In genomic region chr1:24226941-24227711, GRCm38 (mm10) we compare ENCODE assay signal across 13 mouse cellular contexts. TPM values are rescaled to one million over a fixed set of nuclear protein-coding genes. Genes with fewer than 3 reads are reported as not detected.
A peak's percentile ranks its signal among the peaks of the same experiment; 100 is the strongest.
DNase-seq lines count a peak whose midpoint lies in the region; ATAC-seq and TF ChIP-seq lines count a peak whose summit lies in the region.
"Had no signal": no experiment of that assay in that cellular context is flagged by ENCODE, and none has a peak within 500 bp of the region (broad histone marks: within the 10 kb centered on the region; RNA-seq: fewer than 3 reads in every experiment).

No protein-coding gene starts in this region.

- H3K36me3 ChIP-seq in forebrain, postnatal 0 days (ENCODE audit: insufficient read depth): no peaks in the 10 kb centered on the region
- no peaks in the 10 kb centered on the region for H3K36me3 ChIP-seq in liver, embryonic 12.5 days
- H3K36me3 ChIP-seq: heart, embryonic 15.5 days; hindbrain, embryonic 15.5 days; midbrain, embryonic 13.5 days had no signal

- H3K27me3 ChIP-seq in cerebellum, adult 2 months (ENCODE audit: control insufficient read depth, insufficient read depth, low read length): no peaks in the 10 kb centered on the region
- no peaks in the 10 kb centered on the region for H3K27me3 ChIP-seq in forebrain, postnatal 0 days (ENCODE audit: insufficient read depth, low read length)
- H3K27me3 ChIP-seq in liver, embryonic 12.5 days (replicated peaks): no peaks in the 10 kb centered on the region
- H3K27me3 ChIP-seq: heart, embryonic 15.5 days; hindbrain, embryonic 15.5 days; midbrain, embryonic 13.5 days had no signal

- ATAC-seq in forebrain, postnatal 0 days: no peak
- no peak for ATAC-seq in liver, embryonic 12.5 days

- no peak for TF ChIP-seq CTCF in brain, embryonic 14.5 days (IDR thresholded peaks at IDR 0.05; ENCODE audit: borderline replicate concordance, extremely low read depth, insufficient read depth, insufficient read length)
- no peak for TF ChIP-seq CTCF in cerebellum, adult 2 months (IDR thresholded peaks at IDR 0.05; ENCODE audit: borderline replicate concordance, insufficient read depth, low read depth, low read length)
- TF ChIP-seq CTCF in forebrain, postnatal 0 days (IDR thresholded peaks at IDR 0.05; ENCODE audit: low read depth): 0 out of 2 replicates have a peak, but pooled peaks have one; percentile 4

- H3K9me3 ChIP-seq in forebrain, postnatal 0 days (ENCODE audit: low read length): no peaks in the 10 kb centered on the region
- H3K9me3 ChIP-seq in liver, embryonic 12.5 days (replicated peaks): no peaks in the 10 kb centered on the region
- H3K9me3 ChIP-seq: heart, embryonic 15.5 days; hindbrain, embryonic 15.5 days; midbrain, embryonic 13.5 days had no signal

- peak overlapping the region; percentile 89 for H3K27ac ChIP-seq in cerebellum, adult 2 months (ENCODE audit: insufficient read depth, low read length)
- H3K27ac ChIP-seq in forebrain, postnatal 0 days (ENCODE audit: low read depth, low read length): peak overlapping the region; percentile 60
- no peak overlapping the region for H3K27ac ChIP-seq in liver, embryonic 12.5 days
- H3K27ac ChIP-seq: midbrain, embryonic 13.5 days had no signal

- peak; percentile 6 for DNase-seq in kidney, adult 9 months
- DNase-seq in kidney, adult 18-20 months: no peak
- peak; percentile 58 for DNase-seq in brain, embryonic 14.5 days (ENCODE audit: low read depth)
- DNase-seq in cerebellum, adult 2 months: peak; percentile 64 to 86
- peak; percentile 42 for DNase-seq in forebrain, postnatal 0 days
- DNase-seq in thymus, postnatal 14 days: no peak
- DNase-seq: lung, postnatal 14 days; thymus, adult 2 months had no signal

- WGBS in cerebellum, adult 2 months: 47% methylated on average over 6 of the region's 6 CpGs
- 53% methylated on average over 6 of the region's 6 CpGs for WGBS in forebrain, postnatal 0 days
- WGBS in liver, embryonic 12.5 days (ENCODE audit: insufficient replicate concordance): 58% methylated on average over 6 of the region's 6 CpGs

- no peak for TF ChIP-seq POLR2A in brain, embryonic 14.5 days (IDR thresholded peaks at IDR 0.05; ENCODE audit: borderline replicate concordance, extremely low read depth, insufficient read depth, insufficient read length, poor library complexity, severe bottlenecking)
- TF ChIP-seq POLR2A in cerebellum, adult 2 months (IDR thresholded peaks at IDR 0.05; ENCODE audit: borderline replicate concordance, insufficient read depth, low read length): no peak

- peaks cover 37% of the 10 kb centered on the region for H3K4me1 ChIP-seq in cerebellum, adult 2 months (ENCODE audit: control insufficient read depth, insufficient read depth, low read length)
- peaks cover 7% of the 10 kb centered on the region for H3K4me1 ChIP-seq in forebrain, postnatal 0 days (ENCODE audit: insufficient read depth)
- H3K4me1 ChIP-seq in liver, embryonic 12.5 days: no peaks in the 10 kb centered on the region

- no peak overlapping the region for H3K9ac ChIP-seq in forebrain, postnatal 0 days
- no peak overlapping the region for H3K9ac ChIP-seq in liver, embryonic 12.5 days
- H3K9ac ChIP-seq: heart, embryonic 15.5 days; hindbrain, embryonic 15.5 days; midbrain, embryonic 13.5 days had no signal

- H3K4me3 ChIP-seq in cerebellum, adult 2 months (replicated peaks; ENCODE audit: insufficient read depth, low read depth, low read length): no peak overlapping the region
- no peak overlapping the region for H3K4me3 ChIP-seq in forebrain, postnatal 0 days (ENCODE audit: low read depth, low read length)
- H3K4me3 ChIP-seq in liver, embryonic 12.5 days: no peak overlapping the region
- H3K4me3 ChIP-seq: heart, embryonic 15.5 days; hindbrain, embryonic 15.5 days; midbrain, embryonic 13.5 days had no signal

- H3K4me2 ChIP-seq in forebrain, postnatal 0 days (ENCODE audit: low read depth): no peak overlapping the region
- no peak overlapping the region for H3K4me2 ChIP-seq in liver, embryonic 12.5 days
- H3K4me2 ChIP-seq: heart, embryonic 15.5 days; hindbrain, embryonic 15.5 days; midbrain, embryonic 13.5 days had no signal

RNA-seq across cellular contexts. Expression of gene Col9a1, which starts 49.7 kb away (rescaled TPM):
- 1.4 and 1.5 TPM in 2 replicates for polyA plus RNA-seq in brain, embryonic 14.5 days (2012; rRNA removed)
- polyA plus RNA-seq in cerebellum, adult 2 months (2012; rRNA removed): 0.79 and 0.87 TPM in 2 replicates
- total RNA-seq in forebrain, postnatal 0 days (2014; rRNA removed): 3.0 and 4.2 TPM in 2 replicates
- 1.8 and 2.0 TPM in 2 replicates for polyA plus RNA-seq in forebrain, postnatal 0 days (2015; fragmentation: Nextera tagmentation; extraction: Ambion mirVana)
- 0.53 and 0.70 TPM in 2 replicates for polyA plus RNA-seq in liver, embryonic 12.5 days (2016; fragmentation: Nextera tagmentation; extraction: Ambion mirVana)
- total RNA-seq: adrenal gland, adult 18-20 months had no signal

Comparison
In these comparisons a context has a peak if more than half of its experiments do, and no peak if none do; other contexts are left out.
1. DNase-seq: peak in kidney, adult 9 months (single experiment), brain, embryonic 14.5 days (single experiment), cerebellum, adult 2 months (2 of 2) and forebrain, postnatal 0 days (single experiment); none in kidney, adult 18-20 months (single experiment) and thymus, postnatal 14 days (single experiment).